Mouse (Mus musculus) thymus, postnatal 4 days (tissue): ENCODE measurements around the gene Elp1.

Experiments
- DNase-seq: peaks from one replicate; pipeline ENCODE4 v3.0.0; 2021

Elp1 gene

DNA sequence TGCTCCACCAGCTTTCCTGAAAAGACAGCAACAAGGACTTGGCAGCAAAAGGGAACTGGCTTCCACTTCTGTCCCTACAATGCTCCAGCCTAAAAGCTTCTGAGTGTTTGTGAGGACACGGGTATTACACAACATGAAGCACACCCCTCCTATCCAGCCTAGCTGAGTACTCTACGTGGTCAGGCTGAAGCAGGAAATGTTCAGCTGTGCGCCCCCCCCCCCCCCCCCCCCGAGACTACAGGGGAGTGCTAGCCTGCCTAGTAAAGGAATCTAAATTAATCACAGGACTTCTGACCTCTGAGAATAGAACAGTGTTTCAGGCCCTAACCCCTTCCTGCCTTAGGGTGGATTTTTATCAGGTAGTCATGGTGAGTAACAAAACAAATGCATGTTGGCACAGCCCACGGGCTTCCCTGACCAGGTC lies 34.3 kb downstream of the Elp1 start:
- no peak for DNase-seq

- no peak for DNase-seq
Observed at GRCm38 (mm10) chr4:56757693-56758092, 44.4 kb downstream of the Elp1 start.

GRCm38 (mm10) chr4:56756966-56757600 lies 45.0 kb downstream of the Elp1 start:
- DNase-seq: no peak

DNA sequence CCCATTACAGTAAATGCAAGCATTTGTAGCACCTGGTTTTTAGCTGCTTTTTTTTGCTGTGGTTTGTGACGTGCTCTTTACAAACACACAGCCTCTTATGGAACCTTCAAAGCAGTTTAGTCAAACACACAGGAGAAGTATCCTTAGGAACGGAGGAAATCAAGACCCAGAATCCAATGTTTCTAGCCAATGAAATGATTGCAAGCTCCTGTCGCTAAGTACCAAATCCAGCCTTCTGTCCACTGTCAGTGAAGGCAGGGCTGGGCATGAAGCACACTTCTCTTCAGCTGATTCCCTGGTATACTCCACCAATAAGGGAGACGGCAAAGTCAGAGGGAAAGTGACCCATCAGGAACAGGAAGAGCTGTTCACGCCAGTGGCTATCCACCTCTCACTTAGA lies 46.1 kb downstream of the Elp1 start:
- DNase-seq: no peak

DNA sequence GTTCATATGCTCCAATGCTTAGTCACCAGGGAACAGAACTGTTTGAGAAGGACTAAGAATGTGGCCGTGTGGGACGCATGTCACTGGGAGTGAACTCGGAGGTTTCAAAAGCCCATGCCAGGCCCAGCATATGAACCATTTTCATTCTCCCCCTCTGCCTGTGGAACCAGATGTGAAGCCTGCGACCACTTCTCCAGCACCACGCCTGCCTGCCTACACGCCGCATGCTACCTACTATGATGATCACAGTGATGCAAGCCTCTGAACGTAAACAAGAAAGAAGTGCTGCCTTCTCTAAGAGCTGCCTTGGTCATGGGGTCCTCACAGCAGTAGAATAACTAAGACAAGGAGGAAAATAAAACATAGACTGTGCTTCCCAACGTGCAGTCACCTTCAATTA lies 54.7 kb downstream of the Elp1 start:
- no peak for DNase-seq

GRCm38 (mm10) chr4:56746345-56746744 lies 55.8 kb downstream of the Elp1 start:
- no peak for DNase-seq

DNA sequence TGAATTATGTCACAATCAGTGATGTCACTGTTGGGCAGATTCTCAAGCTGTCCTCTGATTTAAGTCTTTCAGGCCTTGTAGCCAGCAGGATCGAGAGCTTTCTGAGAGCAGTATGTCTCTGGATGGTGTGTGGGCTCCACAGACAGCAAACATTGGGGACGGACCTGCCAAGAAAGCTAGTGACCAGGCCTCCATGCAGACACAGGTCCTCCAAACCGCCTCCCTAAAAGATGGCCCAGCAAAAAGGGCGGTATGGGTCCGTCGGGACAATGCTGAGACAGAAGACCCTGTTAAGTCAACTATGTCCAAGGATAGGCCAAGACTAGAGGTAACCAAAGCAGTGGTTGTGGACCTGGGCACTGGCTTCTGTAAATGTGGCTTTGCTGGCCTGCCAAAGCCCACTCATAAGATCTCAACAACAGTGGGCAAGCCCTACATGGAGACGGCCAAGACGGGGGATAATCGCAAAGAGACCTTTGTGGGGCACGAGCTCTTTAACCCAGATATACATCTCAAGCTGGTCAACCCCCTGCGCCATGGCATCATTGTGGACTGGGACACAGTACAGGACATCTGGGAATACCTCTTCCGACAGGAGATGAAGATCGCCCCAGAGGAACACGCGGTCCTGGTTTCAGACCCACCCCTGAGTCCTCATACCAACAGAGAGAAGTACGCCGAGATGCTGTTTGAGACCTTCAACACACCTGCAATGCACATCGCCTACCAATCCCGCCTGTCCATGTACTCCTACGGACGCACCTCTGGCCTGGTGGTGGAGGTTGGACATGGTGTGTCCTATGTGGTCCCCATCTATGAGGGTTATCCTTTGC lies 58.6 kb downstream of the Elp1 start, which contains the start of gene Actl7a:
Gene Actl7a, plus strand, starts transcription at position 51 of the 833 bp plus-strand sequence.
- DNase-seq: no peak

DNA sequence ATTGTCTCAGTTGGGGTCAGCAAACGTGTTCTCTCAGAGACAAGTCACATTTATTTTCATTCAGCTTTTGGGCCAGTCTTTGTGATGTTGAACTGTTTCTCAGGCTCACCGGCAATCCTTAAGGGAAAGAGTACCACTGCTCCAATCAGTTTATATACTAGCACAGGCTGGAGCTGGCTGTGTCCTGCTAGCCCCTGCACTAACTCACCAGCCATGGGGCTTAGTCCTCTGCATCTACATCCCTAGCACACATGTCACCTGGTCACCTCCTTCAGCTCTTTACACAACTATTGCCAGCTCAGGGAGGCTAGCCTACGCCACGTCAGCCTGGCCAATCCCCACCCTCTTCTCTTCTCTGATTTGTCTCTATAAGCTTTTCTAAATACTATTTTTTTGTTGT lies 59.4 kb downstream of the Elp1 start:
- DNase-seq: no peak

- no peak for DNase-seq
Observed at GRCm38 (mm10) chr4:56741041-56741493, 61.1 kb downstream of the Elp1 start, which contains the start of gene Actl7b. Gene Actl7b (minus strand): TSS chr4:56741443.

GRCm38 (mm10) chr4:56740611-56741010 lies 61.5 kb downstream of the Elp1 start:
- no peak for DNase-seq

- DNase-seq: no peak
Observed at GRCm38 (mm10) chr4:56740020-56740485, 62.1 kb downstream of the Elp1 start, which contains the start of gene Gm26657. Gene Gm26657 (plus strand): TSS chr4:56740070.

DNA sequence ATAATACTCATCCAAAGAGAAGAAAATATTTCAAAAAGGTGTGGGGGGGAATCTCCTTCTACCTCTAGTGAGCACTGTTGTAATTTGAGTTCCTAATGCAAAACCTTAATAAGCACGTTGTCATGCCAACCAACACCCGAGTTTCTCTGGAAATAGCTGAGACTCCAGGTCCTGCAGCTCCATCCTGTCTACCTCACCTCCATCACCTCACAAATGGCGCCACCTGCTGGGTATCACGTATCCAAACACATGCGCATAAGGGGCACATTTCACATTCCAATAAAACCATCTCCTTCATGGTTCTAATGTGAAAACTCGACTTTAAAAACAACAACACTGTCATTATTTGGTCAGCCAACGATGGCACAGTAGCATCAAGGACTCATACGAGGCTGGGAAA lies 76.3 kb downstream of the Elp1 start:
- DNase-seq: peak; percentile 69

DNA sequence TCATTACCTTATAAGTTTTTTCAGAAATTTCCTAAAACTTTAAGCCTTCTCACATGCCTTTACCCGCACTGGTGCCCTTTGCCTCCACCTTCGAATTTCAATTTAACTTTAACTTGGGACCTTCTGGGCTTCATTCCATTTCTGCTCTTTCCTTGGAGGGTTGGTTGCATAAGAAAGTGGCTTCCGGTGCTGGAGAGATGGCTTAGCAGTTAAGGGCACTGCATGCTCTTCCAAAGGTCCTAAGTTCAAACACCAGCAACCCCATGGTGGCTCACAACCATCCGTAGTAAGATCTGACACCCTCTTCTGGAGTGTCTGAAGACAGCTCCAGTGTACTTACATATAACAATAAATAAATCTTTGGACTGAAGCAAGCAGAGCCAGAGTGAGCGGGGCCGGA lies 78.9 kb downstream of the Elp1 start:
- DNase-seq: no peak

GRCm38 (mm10) chr4:56722346-56722745 lies 79.8 kb downstream of the Elp1 start:
- DNase-seq: no peak

GRCm38 (mm10) chr4:56721469-56721868 lies 80.7 kb downstream of the Elp1 start:
- DNase-seq: peak; percentile 53

DNA sequence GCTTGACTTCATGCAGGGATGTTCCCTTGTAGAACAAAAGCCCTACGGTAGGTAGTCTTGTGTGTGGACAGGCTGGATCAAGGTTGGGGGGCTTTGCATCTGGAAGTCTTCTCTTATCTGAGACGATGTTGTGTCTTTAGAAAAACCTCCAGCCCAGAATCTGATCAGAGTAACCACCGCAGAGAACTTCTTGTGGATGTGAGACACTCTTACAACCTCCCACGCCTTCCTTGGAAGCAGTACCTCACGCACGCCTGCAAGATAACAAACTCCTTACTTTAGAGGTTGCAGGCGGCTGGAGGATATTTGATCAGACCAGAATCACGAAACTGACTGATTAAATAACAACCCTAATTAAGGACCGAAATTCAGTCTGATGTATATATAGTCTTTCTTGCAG lies 81.7 kb downstream of the Elp1 start:
- DNase-seq: no peak

DNA sequence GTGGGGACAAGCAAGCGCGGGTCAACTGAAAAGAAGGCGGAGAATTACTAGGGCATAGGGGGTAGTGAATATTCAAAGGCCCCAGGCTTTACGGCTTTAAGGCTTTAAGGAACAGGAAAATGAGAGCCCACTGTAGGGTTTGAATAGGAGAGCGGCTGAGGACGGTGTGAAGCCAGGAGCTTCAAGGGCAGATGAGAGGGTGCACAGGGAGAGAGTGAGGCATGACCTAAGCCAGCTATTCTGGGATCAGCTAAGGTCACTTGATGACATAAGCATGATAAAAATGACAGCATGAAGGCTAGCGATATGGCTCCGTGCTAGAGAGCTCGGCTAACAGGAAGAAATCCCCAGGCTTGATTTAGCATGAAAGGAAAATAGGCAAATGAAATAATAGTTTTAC lies 82.7 kb downstream of the Elp1 start:
- DNase-seq: no peak

- DNase-seq: no peak
Observed at GRCm38 (mm10) chr4:56718573-56719442, 83.3 kb downstream of the Elp1 start.

DNA sequence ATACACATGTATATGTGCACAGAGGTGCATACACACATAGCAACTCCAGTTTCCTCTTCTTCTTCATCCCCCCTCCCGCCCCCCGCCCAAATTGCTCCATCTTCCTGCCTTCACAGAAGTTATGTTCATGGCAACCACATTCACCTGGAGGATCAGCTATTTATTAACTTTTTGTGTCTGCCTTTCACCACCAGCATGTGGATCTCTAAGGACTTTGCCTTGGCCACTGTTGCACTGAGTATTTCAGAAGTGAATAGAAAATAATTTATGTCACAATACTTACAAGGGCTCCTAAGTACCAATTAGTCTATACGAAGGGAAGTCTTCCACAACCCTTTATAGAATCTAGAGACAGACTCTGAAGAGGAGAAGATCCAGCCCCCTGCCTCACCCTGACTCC lies 84.2 kb downstream of the Elp1 start:
- no peak for DNase-seq

DNA sequence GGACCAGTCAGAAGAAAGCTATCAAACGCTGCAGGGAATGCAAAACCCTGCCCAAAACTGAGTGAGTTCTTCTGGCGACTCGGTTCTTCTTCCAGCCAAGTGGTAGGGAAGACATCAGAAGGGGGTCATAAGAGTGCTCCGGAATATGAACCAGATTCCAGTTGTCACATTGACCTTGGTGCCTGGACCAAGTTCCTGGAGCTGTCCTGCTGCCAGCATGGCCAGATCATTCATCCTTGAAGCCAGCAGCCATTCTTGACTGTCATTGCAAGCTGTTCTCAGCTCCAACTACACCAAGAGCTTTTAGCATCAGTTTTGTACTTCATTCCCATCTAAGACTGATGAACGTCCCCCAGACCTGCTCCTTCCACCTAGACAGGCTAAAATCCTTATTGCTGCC lies 85.3 kb downstream of the Elp1 start:
- DNase-seq: no peak

GRCm38 (mm10) chr4:56713155-56713554 lies 89.0 kb downstream of the Elp1 start:
- no peak for DNase-seq

- DNase-seq: no peak
Observed at GRCm38 (mm10) chr4:56702234-56702633, 99.9 kb downstream of the Elp1 start.
